Mouse (Mus musculus) embryonic facial prominence, embryonic 14.5 days (tissue): Measurements from ENCODE around the gene Gm3012. TPM values are rescaled to one million over a fixed set of nuclear protein-coding genes. Genes with fewer than 3 reads are reported as not detected.
"Not testable (repeated sequence)": the region's sequence is repeated elsewhere in the genome, so short reads cannot be mapped to it uniquely, and the experiment has no call there.

Experiments
- ATAC-seq: fragments of 200-750 bp; cut with Nextera tagmentation; 2 replicates; pipeline ENCODE4 v1.8.0; 2017; ENCODE audit warnings: low read depth, moderate number of reproducible peaks, moderate TSS enrichment
- DNase-seq: peaks from one replicate; pipeline ENCODE4 v3.0.0-alpha.2; 2015; ENCODE audit warnings: low spot score
- H3K27ac ChIP-seq: fragments of 300-500 bp; sonication (generic); replicated peaks from 2 replicates; pipeline ENCODE4 v1.5.1; 2014; ENCODE audit warnings: low read depth, mild to moderate bottlenecking, low read length, moderate library complexity
- H3K27me3 ChIP-seq: fragments of 300-500 bp; sonication (generic); replicated peaks from 2 replicates; pipeline ENCODE4 v1.6.1; 2014; ENCODE audit warnings: low read length; ENCODE audit not compliant: control insufficient read depth, insufficient read depth
- H3K36me3 ChIP-seq: fragments of 300-500 bp; sonication (generic); 2 replicates; pipeline ENCODE4 v1.6.1; 2014; ENCODE audit warnings: low read length, mixed read lengths; ENCODE audit not compliant: control insufficient read depth, insufficient read depth
- H3K4me1 ChIP-seq: fragments of 300-500 bp; sonication (generic); 2 replicates; pipeline ENCODE4 v1.6.1; 2014; ENCODE audit warnings: antibody characterized with exemption, low read length; ENCODE audit not compliant: control insufficient read depth, insufficient read depth
- H3K4me2 ChIP-seq: fragments of 300-500 bp; sonication (generic); 2 replicates; pipeline ENCODE4 v1.6.1; 2014; ENCODE audit warnings: low read depth, mild to moderate bottlenecking, low read length, moderate library complexity, mixed read lengths
- H3K4me3 ChIP-seq: fragments of 300-500 bp; sonication (generic); 2 replicates; pipeline ENCODE4 v1.5.1; 2014; ENCODE audit warnings: low read depth, mild to moderate bottlenecking, low read length
- H3K9ac ChIP-seq: fragments of 300-500 bp; sonication (generic); 2 replicates; pipeline ENCODE4 v1.6.1; 2014; ENCODE audit warnings: low read depth, mild to moderate bottlenecking, low read length, moderate library complexity, mixed read lengths
- H3K9me3 ChIP-seq: fragments of 300-500 bp; sonication (generic); 2 replicates; pipeline ENCODE4 v1.6.1; 2016; ENCODE audit warnings: low read length; ENCODE audit not compliant: control insufficient read depth
- WGBS: fragments of 180-500 bp; shearing (Covaris S2); extraction: QIAGEN DNeasy Blood & Tissue Kit; methylation state at CpG from one replicate; pipeline ENCODE4 v1.1.7; 2014; 5-methylcytosine and 5-hydroxymethylcytosine counted together
- polyA plus RNA-seq: library from polyadenylated mRNA; unstranded; fragments of >200 nt; fragmentation: Nextera tagmentation; extraction: Ambion mirVana; gene quantifications from 2 replicates; pipeline ENCODE4 v1.2.1, GENCODE M21; 2014

The Gm3012 gene
- not detected in 2 replicates for polyA plus RNA-seq

- H3K27me3 ChIP-seq, H3K9ac ChIP-seq, H3K36me3 ChIP-seq, ATAC-seq, H3K4me2 ChIP-seq, H3K4me1 ChIP-seq, H3K9me3 ChIP-seq, DNase-seq, H3K27ac ChIP-seq, H3K4me3 ChIP-seq: not testable (repeated sequence)
- no CpG with 5 or more reads among the region's 2 CpGs for WGBS
Measured at GRCm38 (mm10) chr14:3634212-3634611, at the start of gene Gm3012. Gm3012 (plus strand) TSS chr14:3634512.

GRCm38 (mm10) chr14:3651730-3652129 is 17.4 kb downstream of the Gm3012 start, which contains the start of gene Gm3020:
Gm3020 (plus strand) TSS chr14:3652030.
- H3K36me3 ChIP-seq, H3K4me2 ChIP-seq, H3K9me3 ChIP-seq, ATAC-seq, H3K27ac ChIP-seq, DNase-seq, H3K27me3 ChIP-seq, H3K4me1 ChIP-seq, H3K9ac ChIP-seq, H3K4me3 ChIP-seq: not testable (repeated sequence)
- WGBS, result no CpG with 5 or more reads among the region's 32 CpGs

GRCm38 (mm10) chr14:3688483-3688882 is 54.2 kb downstream of the Gm3012 start, which contains the start of gene Gm3043:
Gm3043 (plus strand) TSS chr14:3688783.
- H3K9me3 ChIP-seq, H3K36me3 ChIP-seq, H3K4me3 ChIP-seq, H3K4me1 ChIP-seq, ATAC-seq, H3K4me2 ChIP-seq, DNase-seq, H3K27ac ChIP-seq, H3K9ac ChIP-seq, H3K27me3 ChIP-seq: not testable (repeated sequence)
- no CpG with 5 or more reads among the region's 3 CpGs for WGBS

Other genes with a start within 250 kb of the Gm3012 start
- not detected in 2 replicates for gene Gm10413, start 239.4 kb upstream of the Gm3012 start, polyA plus RNA-seq
- gene Gm10409, start 221.9 kb upstream of the Gm3012 start, polyA plus RNA-seq, result 0.65 and 0.87 TPM in 2 replicates
- gene Gm3005, start 206.4 kb upstream of the Gm3012 start, polyA plus RNA-seq, result 0.16 TPM in 1 of 2 replicates, not detected in the other
- not detected in 2 replicates for gene Gm10408, start 185.1 kb upstream of the Gm3012 start, polyA plus RNA-seq
- 0.65 and 0.87 TPM in 2 replicates for gene Gm3020, start 17.5 kb downstream of the Gm3012 start, polyA plus RNA-seq
- gene Gm3043, start 54.3 kb downstream of the Gm3012 start, polyA plus RNA-seq, result not detected in 2 replicates
- gene Gm3002, start 175.6 kb downstream of the Gm3012 start, polyA plus RNA-seq, result 0.18 and 0.34 TPM in 2 replicates
- not detected in 2 replicates for gene Gm3033, start 211.7 kb downstream of the Gm3012 start, polyA plus RNA-seq
- not detected in 2 replicates for gene Gm2916, start 249.7 kb downstream of the Gm3012 start, polyA plus RNA-seq